In the genomic region with DNA sequence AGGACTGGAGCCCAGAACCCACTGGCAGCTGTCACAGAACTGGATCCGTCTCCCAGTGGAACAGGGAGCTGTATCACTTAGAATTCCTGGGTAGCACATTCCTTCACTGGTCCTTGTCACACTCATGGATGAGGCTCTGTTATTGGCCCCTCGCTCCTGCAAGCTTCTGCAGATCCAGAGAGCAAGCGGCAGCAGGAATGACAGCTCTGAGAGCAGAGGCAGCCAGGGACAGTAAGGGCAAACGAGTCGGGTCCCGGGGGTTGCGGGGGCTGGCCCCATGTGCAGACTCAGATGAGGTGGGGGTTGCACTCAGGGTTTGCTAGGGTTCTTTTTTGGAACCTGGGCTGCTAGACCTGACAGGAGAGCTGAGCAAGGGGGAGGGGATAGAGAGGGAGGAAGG, we compare ENCODE assay signal across 8 mouse cellular contexts.
DNase-seq lines count a peak whose midpoint lies in the region; ATAC-seq and TF ChIP-seq lines count a peak whose summit lies in the region.

No protein-coding gene starts in this region.

- no peak overlapping the region for H3K9ac ChIP-seq in embryonic facial prominence, embryonic 11.5 days (replicated peaks; ENCODE audit: low read length)
- H3K9ac ChIP-seq in hindbrain, embryonic 12.5 days: 0 out of 2 replicates have a peak overlapping the region, but pooled peaks have one; percentile 32
- peak overlapping the region; percentile 59 for H3K9ac ChIP-seq in midbrain, embryonic 16.5 days (ENCODE audit: low read depth, low read length)

- ATAC-seq in embryonic facial prominence, embryonic 11.5 days (replicated peaks; ENCODE audit: insufficient number of reproducible peaks, low FRiP score, low TSS enrichment, low read depth): 0 out of 2 replicates have a peak, but pooled peaks have one; percentile 16
- peak; percentile 21; the same call in 1 of the 2 replicates for ATAC-seq in hindbrain, embryonic 12.5 days (ENCODE audit: low FRiP score)
- peak; percentile 54 for ATAC-seq in midbrain, embryonic 16.5 days

- H3K4me1 ChIP-seq in embryonic facial prominence, embryonic 11.5 days (ENCODE audit: control insufficient read depth, insufficient read depth, low read length): no peaks in the 10 kb centered on the region; the same call in 1 of the 2 replicates
- peaks cover 10% of the 10 kb centered on the region for H3K4me1 ChIP-seq in hindbrain, embryonic 12.5 days
- H3K4me1 ChIP-seq in midbrain, embryonic 16.5 days (ENCODE audit: control insufficient read depth, insufficient read depth, low read length): no peaks in the 10 kb centered on the region

- no peaks in the 10 kb centered on the region for H3K9me3 ChIP-seq in embryonic facial prominence, embryonic 11.5 days (replicated peaks; ENCODE audit: control insufficient read depth, low read length)
- no peaks in the 10 kb centered on the region for H3K9me3 ChIP-seq in hindbrain, embryonic 12.5 days (replicated peaks)
- H3K9me3 ChIP-seq in midbrain, embryonic 16.5 days (replicated peaks; ENCODE audit: control insufficient read depth, low read length, poor library complexity, severe bottlenecking): no peaks in the 10 kb centered on the region

- H3K36me3 ChIP-seq in embryonic facial prominence, embryonic 11.5 days (replicated peaks; ENCODE audit: control insufficient read depth, insufficient read depth, low read depth, low read length): no peaks in the 10 kb centered on the region
- no peaks in the 10 kb centered on the region for H3K36me3 ChIP-seq in hindbrain, embryonic 12.5 days
- H3K36me3 ChIP-seq in midbrain, embryonic 16.5 days (ENCODE audit: control insufficient read depth, insufficient read depth, low read length): no peaks in the 10 kb centered on the region

- no peak for TF ChIP-seq CTCF in layer of hippocampus, adult 2 months (conservative IDR thresholded peaks at IDR 0.05)

- peak in 1 of 2 experiments; percentile 11 for DNase-seq in layer of hippocampus, adult 2 months (ENCODE audit: low spot score in 2 of 2)
- DNase-seq in layer of hippocampus, adult 9-10 months (ENCODE audit: low spot score): no peak
- no peak for DNase-seq in embryonic facial prominence, embryonic 11.5 days (ENCODE audit: low spot score)
- DNase-seq in gastrocnemius, postnatal 10 days: no peak
- DNase-seq in cerebellum, postnatal 36 days: no peak
- no peak for DNase-seq in testis, postnatal 14 days (ENCODE audit: low spot score)

- H3K4me2 ChIP-seq in embryonic facial prominence, embryonic 11.5 days (ENCODE audit: low read depth, low read length): peak overlapping the region; percentile 57
- peak overlapping the region; percentile 57 for H3K4me2 ChIP-seq in hindbrain, embryonic 12.5 days (replicated peaks)
- peak overlapping the region; percentile 51 for H3K4me2 ChIP-seq in midbrain, embryonic 16.5 days (ENCODE audit: low read length)

- WGBS in embryonic facial prominence, embryonic 11.5 days: 13% methylated on average over 7 of the region's 7 CpGs
- 27% methylated on average over 7 of the region's 7 CpGs for WGBS in hindbrain, embryonic 12.5 days
- 13% methylated on average over 7 of the region's 7 CpGs for whole genome bisulfite sequencing in midbrain, embryonic 16.5 days

- H3K27me3 ChIP-seq in embryonic facial prominence, embryonic 11.5 days (ENCODE audit: control insufficient read depth, insufficient read depth, low read length): peaks cover 2% of the 10 kb centered on the region
- peaks cover 73% of the 10 kb centered on the region for H3K27me3 ChIP-seq in hindbrain, embryonic 12.5 days
- H3K27me3 ChIP-seq in midbrain, embryonic 16.5 days (ENCODE audit: control insufficient read depth, insufficient read depth, low read depth, low read length): peaks cover 13% of the 10 kb centered on the region

- peak overlapping the region; percentile 92 for H3K27ac ChIP-seq in layer of hippocampus, adult 2 months
- H3K27ac ChIP-seq in embryonic facial prominence, embryonic 11.5 days (replicated peaks; ENCODE audit: low read depth, low read length): no peak overlapping the region
- H3K27ac ChIP-seq in hindbrain, embryonic 12.5 days: no peak overlapping the region
- peak overlapping the region; percentile 72 for H3K27ac ChIP-seq in midbrain, embryonic 16.5 days (ENCODE audit: low read length)

- peak overlapping the region; percentile 57 for H3K4me3 ChIP-seq in layer of hippocampus, adult 2 months
- peak overlapping the region; percentile 3; the same call in 1 of the 2 replicates for H3K4me3 ChIP-seq in embryonic facial prominence, embryonic 11.5 days (ENCODE audit: low read depth, low read length)
- peak overlapping the region; percentile 26 for H3K4me3 ChIP-seq in hindbrain, embryonic 12.5 days
- peak overlapping the region; percentile 34 for H3K4me3 ChIP-seq in midbrain, embryonic 16.5 days (ENCODE audit: low read depth, low read length)

Comparison
In these comparisons a context has a peak if more than half of its experiments do, and no peak if none do; other contexts are left out.
1. H3K27ac ChIP-seq: peak in layer of hippocampus, adult 2 months (single experiment) and midbrain, embryonic 16.5 days (single experiment); none in embryonic facial prominence, embryonic 11.5 days (single experiment) and hindbrain, embryonic 12.5 days (single experiment).
2. H3K4me3 ChIP-seq: peak in every context shown above with its lines; median percentile 57 in layer of hippocampus, adult 2 months; 34 in midbrain, embryonic 16.5 days; 26 in hindbrain, embryonic 12.5 days; 3 in embryonic facial prominence, embryonic 11.5 days.
3. Peak in every context shown above with its lines, with median percentiles within 50 percentile points of each other: ATAC-seq and H3K4me2 ChIP-seq.